Mouse (Mus musculus) Muller cell, postnatal 12 days (primary cell): ENCODE data around the gene Fer1l5.
A peak's percentile ranks its signal among the peaks of the same experiment; 100 is the strongest.

Source experiments
- DNase-seq: peaks from one replicate; pipeline ENCODE4 v3.0.0-alpha.2; 2015; ENCODE audit errors: inconsistent ontology term

Gene Fer1l5

DNA sequence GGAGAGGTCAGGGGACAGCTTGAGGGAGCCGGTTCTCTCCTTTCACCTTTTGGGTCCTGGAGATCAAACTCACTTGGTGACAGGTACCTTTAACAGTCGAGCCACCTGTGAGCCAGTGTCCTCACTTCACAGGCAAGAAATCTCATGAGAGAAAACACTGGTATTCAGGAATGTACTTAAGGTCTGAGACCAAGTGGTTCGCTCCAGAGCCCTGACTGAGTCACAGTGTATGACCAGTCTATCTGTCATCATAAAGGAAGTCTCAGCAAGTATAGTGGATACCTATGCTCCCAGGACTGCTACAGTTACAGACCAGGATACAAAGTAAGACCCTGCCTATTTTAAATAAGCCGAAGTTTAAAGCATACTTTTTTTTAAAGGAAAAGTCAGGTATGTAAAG, 60.9 kb downstream of the Fer1l5 start:
- no peak for DNase-seq

GRCm38 (mm10) chr1:36433616-36434015, 61.5 kb downstream of the Fer1l5 start:
- no peak for DNase-seq

DNA sequence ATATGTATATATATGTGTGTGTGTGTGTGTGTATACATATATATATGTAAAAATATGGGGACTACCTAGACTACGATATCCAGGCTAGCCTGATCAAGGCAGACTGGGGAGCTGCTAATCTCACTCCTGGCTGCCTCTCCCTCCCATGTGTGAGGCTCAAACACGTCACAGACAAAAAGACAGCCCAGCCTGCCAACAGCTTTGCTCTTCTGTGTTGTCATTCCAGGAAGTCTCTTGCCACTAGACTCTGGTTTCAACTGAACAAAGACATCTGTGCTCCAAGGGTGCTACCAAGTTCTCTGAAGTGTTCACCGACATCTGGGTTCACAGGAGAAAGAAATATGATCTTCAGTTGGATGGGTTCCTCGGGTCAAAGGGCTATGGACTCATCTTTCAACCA, 63.0 kb downstream of the Fer1l5 start:
- DNase-seq, result no peak

DNA sequence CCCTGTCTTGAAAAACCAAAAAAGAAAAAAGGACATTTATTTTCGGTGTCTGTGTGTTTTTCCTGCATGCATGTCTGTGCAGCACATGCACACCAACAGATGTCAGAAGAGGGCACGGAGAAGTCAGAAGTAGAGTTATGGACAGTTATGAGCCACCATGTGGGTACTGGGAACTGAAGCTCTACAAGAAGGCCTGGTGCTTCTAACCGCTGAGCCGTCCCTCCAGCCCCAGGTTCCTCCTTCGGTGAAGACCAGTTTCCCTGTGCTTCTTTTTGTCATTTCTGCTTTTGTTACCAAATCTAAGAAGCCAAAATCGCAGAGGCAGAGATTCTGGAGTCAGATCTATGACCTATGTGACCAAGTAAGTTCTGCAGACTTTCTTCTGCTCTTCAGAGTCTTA, 64.4 kb downstream of the Fer1l5 start:
- DNase-seq, result no peak

DNA sequence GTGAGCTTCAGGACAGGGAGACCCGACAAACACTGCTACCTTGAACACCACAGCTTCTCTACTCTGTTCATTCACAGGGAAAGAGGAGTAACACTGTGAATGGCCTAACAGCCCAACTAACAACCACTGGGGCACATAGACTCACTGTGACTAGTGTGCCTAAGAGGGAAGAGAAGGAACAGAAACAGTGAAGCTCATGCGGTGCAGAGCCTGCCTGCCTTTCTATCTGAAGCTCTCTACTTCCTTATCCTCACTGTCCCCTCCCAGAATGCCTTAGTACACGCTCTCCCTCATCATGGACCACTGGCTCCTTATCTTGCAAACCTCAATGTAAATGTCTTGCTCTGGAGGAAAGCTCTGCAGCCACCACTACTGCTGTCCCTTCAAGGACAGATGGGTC, 65.1 kb downstream of the Fer1l5 start:
- no peak for DNase-seq

DNA sequence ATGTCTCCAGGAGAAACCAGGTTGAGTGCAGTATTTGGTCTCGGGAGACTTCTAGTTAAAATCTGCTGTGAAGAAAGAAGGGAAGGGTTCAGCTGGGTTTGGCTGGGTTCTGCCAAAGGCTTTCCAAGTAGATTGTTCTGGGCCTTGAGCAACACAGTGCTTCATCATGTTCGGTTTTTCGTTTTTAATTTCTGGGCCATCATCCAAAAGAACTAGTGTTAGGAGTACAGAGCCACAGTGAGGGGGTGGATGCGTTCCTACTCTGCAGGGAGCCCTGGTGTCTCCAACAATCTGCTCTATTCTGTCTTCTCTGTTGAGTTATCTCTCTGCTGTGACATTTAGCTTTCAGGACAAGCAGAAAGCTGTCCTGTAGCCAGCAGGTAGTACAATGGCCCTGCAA, 69.0 kb downstream of the Fer1l5 start:
- peak; percentile 88 for DNase-seq

GRCm38 (mm10) chr1:36444471-36445464, 72.7 kb downstream of the Fer1l5 start, which contains the start of gene Lman2l:
TSS of gene Lman2l (minus strand) at chr1:36445271.
- DNase-seq, result peak; percentile 97

- DNase-seq, result no peak
Observed at GRCm38 (mm10) chr1:36445508-36445907, 73.4 kb downstream of the Fer1l5 start.

GRCm38 (mm10) chr1:36446106-36446824, 74.2 kb downstream of the Fer1l5 start:
- no peak for DNase-seq

- DNase-seq, result no peak
Observed at GRCm38 (mm10) chr1:36446841-36447240, 74.8 kb downstream of the Fer1l5 start.

DNA sequence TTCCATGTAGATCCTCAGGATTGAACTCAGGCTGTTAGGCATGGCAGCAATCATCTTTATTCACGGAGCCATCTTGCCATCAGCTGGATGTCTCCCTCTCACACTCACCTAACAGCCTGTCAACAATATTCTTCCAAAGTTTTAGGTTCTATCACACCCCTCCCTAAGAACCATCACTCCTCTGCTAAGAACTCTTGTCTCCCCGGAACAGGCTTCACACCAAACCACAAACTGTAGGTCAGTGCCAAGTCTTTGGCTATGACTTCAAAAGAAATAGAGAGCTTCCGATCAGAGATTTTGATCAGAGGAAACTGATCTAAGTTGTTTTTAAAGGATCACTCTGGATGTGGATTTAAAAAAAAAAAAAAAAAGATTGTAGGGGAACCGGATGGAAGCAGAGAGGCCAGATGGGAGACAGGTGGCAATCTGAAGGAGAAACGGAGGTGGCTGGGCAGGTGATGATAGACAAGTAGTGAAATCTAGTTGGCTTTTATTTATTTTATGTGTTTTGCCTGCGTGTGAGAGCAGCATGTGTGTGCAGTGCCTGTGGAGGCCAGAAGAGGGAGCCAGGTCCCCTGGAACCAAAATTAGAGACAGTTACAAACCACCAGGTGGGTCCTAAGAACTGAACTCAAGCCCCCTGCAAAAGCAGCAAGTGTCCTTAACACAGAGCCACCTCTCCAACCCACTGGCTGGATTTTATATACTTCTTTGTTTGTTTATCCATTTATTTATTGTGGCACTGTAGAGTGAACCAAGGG, 82.1 kb downstream of the Fer1l5 start:
- DNase-seq, result no peak

DNA sequence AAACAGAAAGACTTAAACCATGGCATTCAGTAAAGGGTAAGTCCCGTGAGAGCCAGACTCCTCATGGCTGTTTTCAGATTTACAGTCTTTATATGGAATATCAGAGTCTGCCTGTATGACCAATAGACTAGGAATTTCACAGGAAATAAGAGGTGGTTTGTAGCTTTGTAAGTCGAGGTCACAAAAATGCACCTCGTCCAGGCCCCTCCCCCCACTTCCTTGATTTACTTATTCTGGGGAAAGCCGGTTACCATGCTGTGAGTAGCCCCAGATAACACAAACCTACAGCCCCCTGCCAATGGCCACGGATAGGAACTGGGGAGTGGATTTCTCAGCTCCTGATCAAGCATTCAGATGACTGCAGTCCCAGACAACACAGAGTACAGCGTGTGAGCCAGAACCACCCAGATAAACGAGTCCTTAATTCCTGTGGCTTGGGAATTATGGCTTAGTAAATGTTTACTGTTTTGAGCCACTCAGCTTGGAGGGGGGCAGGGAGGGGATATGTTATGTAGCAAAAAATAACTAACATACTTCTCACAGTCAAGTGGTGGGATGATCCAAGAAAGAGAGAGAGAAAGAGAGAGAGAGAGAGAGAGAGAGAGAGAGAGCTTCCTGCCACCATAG, 85.4 kb downstream of the Fer1l5 start:
- DNase-seq, result peak; percentile 83

GRCm38 (mm10) chr1:36458169-36458568, 86.1 kb downstream of the Fer1l5 start:
- no peak for DNase-seq

- DNase-seq, result no peak
Observed at GRCm38 (mm10) chr1:36461829-36462228, 89.7 kb downstream of the Fer1l5 start.

DNA sequence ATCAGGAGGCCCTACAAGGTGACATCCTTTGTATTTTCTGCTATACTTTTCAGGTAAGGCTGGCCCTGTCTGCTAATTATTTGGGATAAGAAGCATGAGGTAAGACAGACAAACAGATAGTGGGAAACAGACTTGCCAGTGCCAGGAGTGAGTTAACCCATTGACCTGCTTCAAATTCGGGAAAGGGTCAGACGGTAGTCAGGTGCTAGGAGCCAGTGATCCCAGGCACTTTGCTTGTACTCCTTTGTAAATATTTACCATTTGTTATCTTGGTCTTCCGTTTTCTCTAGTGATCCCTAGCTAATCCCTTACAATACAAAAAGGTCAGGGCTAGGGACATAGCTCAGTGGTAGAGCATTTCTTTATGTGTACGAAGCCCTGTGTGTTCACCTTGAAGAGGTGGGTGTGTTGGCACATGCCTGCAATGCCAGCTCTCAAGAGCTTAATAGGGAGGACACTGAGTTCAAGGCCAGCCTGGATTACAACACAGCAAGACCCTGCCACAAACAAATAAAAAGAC, 93.6 kb downstream of the Fer1l5 start:
- DNase-seq, result no peak

- no peak for DNase-seq
Observed at GRCm38 (mm10) chr1:36467446-36467845, 95.4 kb downstream of the Fer1l5 start.

DNA sequence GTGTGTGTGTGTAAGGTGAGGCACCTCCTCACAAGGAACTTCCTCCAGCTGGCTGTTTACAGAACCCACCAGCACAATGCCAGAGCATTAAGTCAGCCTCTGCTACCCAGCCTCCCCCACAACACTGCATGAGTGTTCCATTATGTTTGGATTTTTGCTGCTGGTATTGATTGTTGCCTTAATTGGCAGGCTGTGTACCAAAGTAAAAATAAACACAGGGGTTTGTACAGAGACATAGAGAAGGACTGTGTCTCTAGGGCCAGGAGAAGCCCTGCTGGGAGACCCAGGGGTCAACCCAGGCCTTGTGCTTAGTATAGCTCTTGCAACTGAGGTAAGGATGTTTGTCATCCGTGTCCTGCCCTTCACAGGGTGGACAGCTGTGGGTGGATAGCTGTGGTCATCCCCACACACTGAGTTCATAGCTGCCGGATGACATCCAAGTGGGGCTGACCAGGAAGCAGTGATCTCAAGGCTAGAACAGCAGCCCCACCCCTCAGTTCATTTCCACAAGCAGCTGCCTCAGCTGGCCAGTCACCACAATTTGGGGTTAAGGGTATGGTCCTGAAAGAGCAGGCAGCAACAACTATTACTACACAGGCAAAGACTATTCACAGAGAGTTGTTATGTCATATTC, 97.8 kb downstream of the Fer1l5 start:
- no peak for DNase-seq

DNA sequence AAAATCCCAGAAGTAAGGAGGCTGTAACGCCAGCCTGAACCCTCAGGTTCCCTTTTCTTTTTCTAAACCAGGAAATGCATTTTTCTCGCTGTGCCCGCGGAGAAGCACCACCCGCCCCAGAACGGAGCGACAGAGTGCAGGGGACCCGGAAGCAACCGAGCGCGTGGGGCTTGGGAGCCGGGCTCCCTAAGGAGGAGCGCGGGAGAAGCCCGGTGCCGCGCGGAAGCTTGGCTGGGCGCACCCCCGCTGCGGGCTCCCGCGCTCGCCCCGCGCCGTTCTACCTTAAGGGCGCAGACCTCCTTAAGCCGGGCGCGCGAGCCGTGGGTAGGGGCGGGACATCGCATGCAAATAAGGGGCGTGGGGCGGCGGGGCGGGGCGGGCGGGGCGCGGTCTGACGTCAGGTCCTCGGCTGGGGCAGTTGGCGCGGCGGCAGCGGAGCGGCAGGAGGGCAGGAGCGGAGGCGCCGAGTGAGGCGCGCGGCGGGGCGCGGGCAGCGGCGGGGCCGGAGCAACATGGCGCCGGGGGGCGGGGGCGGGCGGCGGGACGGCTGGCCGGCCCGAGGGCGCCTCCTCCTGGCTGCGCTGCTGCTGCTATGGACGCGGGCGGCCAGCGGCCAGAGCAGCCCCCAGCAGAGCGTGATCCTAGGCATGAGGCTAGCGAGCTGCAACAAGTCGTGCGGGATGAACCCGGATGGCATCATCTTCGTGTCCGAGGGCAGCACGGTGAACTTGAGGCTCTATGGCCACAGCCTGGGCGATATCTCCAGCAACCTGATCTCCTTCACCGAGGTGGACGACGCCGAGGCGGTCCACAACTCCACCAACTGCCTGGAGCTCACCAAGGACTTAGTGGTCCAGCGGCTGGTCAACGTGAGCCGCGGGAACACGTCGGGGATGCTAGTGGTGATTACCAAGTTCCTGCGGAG, 99.4 kb downstream of the Fer1l5 start, which contains the start of gene Cnnm4:
Gene Cnnm4 (plus strand): TSS at position 440 of the 925 bp plus-strand sequence.
- DNase-seq, result peak; percentile 96
